Mouse (Mus musculus) erythroid progenitor cell, adult 5-6 weeks (primary cell): ENCODE results near the gene Baz1b. TPM values are rescaled to one million over a fixed set of nuclear protein-coding genes. Genes with fewer than 3 reads are reported as not detected.

Source experiments
- ATAC-seq: replicated peaks from 2 replicates; pipeline ENCODE4 v1.8.0; 2016; ENCODE audit warnings: moderate number of reproducible peaks, mild to moderate bottlenecking, moderate TSS enrichment, inconsistent platforms; ENCODE audit not compliant: poor library complexity, low FRiP score, severe bottlenecking
- total RNA-seq, 2 experiments: library from RNA; stranded (forward) in 1 of 2; stranded (reverse) in 1 of 2; fragments of 150-400 nt in 1 of 2; fragments of 186-747, 209-891 nt in 1 of 2; gene quantifications; 2 replicates each; pipeline versions ENCODE4 v1.2.3 to v1.2.4; 2015 to 2017; ENCODE audit warnings: low replicate concordance in 2 of 2

The Baz1b gene
- total RNA-seq (2015; ENCODE audit: low replicate concordance) (115 TPM in 2 replicates), total RNA-seq (2017; ENCODE audit: low replicate concordance) (201 and 287 TPM in 2 replicates)

GRCm38 (mm10) chr5:135186621-135187348 lies at the start of gene Baz1b:
Baz1b (plus strand) TSS chr5:135187264.
- ATAC-seq = peak; percentile 92

GRCm38 (mm10) chr5:135139881-135140280 lies 47.2 kb upstream of the Baz1b start:
- no peak for ATAC-seq

- ATAC-seq = no peak
Measured at GRCm38 (mm10) chr5:135144469-135144868, 42.6 kb upstream of the Baz1b start.

DNA sequence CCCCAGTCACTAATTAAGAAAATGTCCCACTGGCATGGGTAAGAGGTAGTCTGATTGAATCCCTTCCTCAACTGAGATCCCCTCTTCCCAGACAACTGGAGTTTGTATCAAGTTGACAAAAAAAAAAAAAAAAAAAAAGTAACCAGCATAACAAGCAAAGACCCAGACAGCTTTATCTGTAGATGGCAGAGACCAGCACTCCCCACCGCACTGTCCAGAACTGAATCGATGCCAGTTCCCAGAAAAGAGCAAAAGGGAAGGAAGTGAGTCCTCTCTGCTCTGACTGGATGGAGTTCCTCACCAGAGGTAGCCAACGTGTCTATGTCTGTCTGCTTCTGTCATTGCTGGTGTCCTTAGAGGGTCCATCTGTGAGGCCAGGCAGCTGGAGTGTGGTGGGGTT lies 41.5 kb upstream of the Baz1b start:
- no peak for ATAC-seq

- no peak for ATAC-seq
Measured at GRCm38 (mm10) chr5:135145955-135146354, 41.1 kb upstream of the Baz1b start.

DNA sequence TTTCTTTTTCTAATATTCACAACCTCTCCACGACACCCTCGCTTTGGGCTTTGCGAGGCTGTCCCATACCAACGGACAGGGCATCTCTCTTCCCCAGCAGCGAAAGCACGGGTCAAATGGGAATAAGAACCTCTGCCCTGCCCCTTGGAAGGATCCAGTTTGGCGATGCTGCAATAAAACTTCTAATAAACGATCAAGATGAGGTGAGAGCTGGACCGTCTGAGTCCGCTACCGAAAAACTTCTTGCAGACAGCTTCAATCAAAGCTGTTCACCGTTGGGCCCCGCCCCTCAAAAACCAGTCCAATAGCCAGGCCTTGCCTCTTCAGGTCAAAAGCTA lies 38.4 kb upstream of the Baz1b start:
- ATAC-seq = no peak

GRCm38 (mm10) chr5:135149053-135149819 lies 37.8 kb upstream of the Baz1b start, which contains the start of gene Tbl2:
Tbl2 (plus strand) TSS chr5:135149657.
- ATAC-seq = peak; percentile 92

DNA sequence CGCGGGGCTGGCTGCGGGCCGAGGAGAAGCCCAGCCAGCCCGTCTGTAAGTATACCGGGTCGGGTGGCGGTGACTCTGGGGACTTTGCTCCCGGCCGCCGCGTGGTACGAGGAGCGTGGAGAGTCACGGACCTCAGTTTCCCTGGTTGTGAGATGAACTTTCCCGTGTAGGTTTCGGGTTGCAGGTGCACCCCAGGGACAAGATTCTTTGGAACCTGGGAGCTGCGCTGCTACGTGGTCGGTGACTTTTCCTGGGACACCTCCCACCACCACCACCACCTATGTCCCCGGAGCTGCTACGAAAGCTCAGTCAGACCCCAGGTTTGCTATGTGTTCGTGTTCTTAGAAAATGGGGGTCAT lies 37.3 kb upstream of the Baz1b start:
- peak; percentile 2; the same call in 1 of the 2 replicates for ATAC-seq

DNA sequence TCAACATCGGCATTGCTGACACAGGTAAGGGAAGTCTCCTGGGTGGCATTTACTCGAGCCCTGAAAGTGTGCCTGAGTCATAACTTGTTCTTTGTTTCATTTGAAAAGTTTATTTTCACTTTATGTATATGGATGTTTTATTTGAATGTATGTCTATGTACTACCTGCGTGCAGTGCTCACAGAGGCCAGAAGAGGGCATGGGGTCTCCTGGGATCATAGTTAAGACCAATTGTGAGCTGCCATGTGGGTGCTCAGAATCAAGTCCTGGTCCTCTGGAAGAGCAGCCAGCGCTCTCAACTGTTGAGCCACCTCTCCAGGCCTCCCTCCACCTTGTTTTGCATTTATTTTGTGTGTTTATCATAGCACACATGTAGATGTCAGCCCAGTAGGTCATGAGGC lies 30.6 kb upstream of the Baz1b start:
- ATAC-seq = no peak

GRCm38 (mm10) chr5:135161221-135161620 lies 25.8 kb upstream of the Baz1b start:
- no peak for ATAC-seq

- ATAC-seq = no peak
Measured at GRCm38 (mm10) chr5:135161650-135162049, 25.4 kb upstream of the Baz1b start.

DNA sequence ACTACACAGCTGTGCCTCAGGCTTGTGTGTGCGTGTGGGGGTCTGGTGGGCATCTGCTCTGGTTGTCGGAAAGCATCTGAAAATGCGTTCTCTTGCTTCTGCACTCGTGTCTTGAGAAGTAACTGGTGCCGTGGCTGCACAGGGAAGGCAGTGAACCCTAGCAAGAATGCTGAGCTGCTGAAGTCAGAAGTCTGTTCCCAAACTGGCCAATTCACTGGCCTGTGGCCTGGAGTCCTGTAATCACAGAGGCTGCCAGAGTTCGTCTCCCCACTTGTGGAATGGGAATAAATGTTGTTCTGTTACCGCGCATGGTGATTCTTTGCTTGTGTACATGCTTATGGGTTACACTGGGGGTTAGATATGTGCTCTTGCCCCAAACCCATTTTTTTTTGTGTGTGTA lies 24.7 kb upstream of the Baz1b start:
- no peak for ATAC-seq

- ATAC-seq = no peak
Measured at GRCm38 (mm10) chr5:135162821-135163220, 24.2 kb upstream of the Baz1b start.

DNA sequence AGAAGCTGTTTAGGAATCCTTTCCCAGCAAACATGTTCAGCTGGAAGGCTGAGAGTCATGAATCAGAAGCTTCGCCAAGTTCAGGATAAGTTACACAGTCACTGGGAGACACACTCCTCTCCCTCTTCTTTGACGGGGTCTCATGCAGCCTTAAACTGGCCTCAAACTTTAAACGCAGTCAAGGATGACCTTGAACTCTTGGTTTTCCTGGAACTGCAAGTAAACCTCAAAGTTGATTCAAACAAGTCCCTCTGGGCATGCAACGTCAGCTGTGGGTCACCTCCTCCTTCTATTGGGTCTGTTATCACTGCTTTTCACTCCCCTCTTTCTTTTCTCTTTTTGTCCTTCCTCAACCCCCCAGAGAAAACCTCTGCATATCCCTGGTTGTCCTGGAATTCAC lies 20.2 kb upstream of the Baz1b start:
- ATAC-seq = no peak

- ATAC-seq = no peak
Measured at GRCm38 (mm10) chr5:135167469-135167868, 19.6 kb upstream of the Baz1b start.

DNA sequence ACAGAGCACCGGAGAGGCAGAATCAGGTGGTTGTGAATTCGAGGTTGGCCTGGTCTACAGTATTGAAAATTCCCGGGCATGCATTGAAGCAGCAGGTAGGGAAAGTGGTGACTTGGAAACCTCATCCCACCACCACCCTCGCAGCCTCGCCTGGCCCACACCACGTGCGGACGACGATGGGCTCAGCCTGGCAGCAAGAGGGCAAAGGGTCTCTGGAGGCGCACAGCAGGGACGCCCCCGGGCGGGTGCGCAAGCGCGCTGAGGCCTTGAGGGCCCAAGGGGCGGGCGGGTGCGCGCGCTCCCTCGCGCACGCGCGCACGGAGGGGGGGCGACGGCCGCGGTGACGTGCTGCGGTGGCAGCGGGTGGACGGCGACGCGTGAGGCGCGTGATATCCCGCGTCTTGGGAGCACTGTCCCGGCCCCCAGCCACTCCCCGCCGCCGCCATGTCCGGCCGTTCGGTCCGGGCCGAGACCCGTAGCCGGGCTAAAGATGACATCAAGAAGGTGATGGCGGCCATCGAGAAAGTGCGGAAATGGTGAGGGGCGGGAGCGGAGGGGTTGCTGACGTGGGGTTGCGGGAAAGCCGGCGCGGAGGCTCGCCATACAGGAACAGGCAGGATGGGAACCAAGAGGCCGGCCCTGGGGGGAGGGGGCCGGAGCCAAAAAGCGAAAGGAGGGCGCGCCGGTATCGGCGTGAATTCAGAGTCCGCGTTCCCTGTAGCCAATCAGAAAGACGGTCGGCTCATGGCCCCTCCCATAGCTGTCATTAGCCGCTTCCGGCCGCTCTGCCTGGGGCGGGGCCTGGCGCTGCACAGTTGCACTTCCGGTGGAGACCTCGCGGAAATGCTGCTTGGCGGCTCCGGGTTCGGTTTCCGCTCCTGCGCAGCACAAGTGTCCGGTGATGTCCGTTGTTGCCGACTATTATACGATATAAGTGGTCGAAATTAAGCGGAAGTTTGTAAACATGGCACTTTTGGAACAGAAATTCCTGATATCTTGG lies 18.7 kb upstream of the Baz1b start, which contains the start of gene Bcl7b:
Gene Bcl7b, plus strand, starts transcription at position 221 of the 1,000 bp plus-strand sequence.
- peak; percentile 97 for ATAC-seq

DNA sequence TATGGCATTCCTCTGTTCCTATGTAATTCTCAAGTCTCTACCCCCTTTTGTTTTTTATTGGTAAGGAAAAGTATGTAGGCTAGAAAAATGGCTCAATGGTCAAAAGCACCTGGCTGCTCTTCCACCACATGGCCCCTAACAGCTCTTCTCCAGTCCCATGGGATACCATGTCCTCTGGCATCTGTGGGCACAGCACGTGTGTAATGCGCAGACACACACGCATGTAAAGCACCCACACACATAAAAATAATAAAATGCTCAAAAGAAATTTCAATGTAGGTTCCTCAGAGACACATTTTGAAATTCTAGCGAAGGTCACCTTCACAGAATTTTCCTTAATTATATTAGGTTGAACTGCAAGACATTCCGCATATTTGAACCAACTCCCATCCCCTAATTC lies 17.6 kb upstream of the Baz1b start:
- ATAC-seq = no peak

- no peak for ATAC-seq
Measured at GRCm38 (mm10) chr5:135171688-135172220, 15.3 kb upstream of the Baz1b start.

GRCm38 (mm10) chr5:135172986-135173385 lies 14.1 kb upstream of the Baz1b start:
- no peak for ATAC-seq

GRCm38 (mm10) chr5:135175086-135175485 lies 12.0 kb upstream of the Baz1b start:
- ATAC-seq = no peak
